Mouse (Mus musculus) thymus, adult 18-20 months (tissue): ENCODE measurements around the gene Mesd.

Source experiments
- DNase-seq, 2 experiments: peaks; one replicate each; pipeline ENCODE4 v3.0.0; 2022; ENCODE audit warnings: mixed read lengths in 2 of 2

Mesd gene

DNA sequence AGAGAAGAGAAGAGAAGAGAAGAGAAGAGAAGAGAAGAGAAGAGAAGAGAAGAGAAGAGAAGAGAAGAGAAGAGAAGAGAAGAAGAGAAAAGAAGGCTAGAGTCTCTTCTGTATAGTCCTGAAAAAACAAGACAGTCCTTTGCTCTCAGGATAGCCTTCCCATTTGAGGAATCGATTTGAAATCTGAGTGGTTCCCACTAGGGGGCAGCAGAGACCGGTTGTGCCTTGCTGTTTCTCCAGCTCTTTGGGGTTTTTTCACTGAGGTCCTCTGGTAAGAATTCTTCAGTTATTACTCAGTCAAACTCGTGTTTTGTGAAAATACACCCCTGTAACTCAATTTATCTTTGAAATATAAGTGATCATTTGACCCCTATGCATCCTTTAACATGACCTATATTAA, 30.3 kb downstream of the Mesd start:
- peak; percentile 28 to 35 for DNase-seq

GRCm38 (mm10) chr7:83920241-83920640, 36.0 kb downstream of the Mesd start:
- no peak for DNase-seq

GRCm38 (mm10) chr7:83921637-83922036, 37.4 kb downstream of the Mesd start:
- no peak for DNase-seq

DNA sequence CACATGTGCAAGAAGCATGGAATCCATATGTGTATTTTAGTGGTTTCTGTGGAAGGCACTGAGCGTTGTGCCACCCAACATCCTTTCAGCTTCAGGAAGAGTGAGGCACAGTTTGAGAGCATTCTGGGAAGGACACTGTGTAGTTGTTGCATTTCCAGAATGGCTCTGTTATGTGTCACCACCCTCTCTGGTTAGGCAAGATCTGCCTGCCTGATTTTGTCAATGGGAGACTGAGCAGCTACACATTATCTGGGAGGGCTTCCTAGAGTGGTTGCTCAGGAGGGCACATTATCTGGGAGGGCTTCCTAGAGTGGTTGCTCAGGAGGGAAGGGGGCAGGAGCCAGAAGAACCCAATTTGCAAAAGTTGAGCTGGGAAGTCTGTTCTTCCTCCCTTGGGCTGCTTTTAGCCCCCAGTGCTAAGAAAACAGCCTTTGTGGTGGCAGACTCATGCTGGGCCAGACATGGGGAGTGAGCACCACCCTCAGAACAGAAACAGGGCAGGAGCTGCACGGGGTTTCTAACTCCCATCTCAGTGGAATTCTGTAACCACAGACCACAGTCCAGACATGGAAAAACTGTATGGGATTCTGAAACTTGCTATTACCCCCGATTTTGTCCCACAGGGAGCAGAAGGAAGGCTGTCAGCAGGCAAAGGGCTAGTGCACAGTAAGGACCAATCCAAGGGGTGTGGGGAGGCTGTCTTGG, 54.9 kb downstream of the Mesd start:
- no peak for DNase-seq

- no peak for DNase-seq
Observed at GRCm38 (mm10) chr7:83940136-83940535, 55.9 kb downstream of the Mesd start.

- DNase-seq, result no peak
Observed at GRCm38 (mm10) chr7:83941701-83942101, 57.4 kb downstream of the Mesd start.

DNA sequence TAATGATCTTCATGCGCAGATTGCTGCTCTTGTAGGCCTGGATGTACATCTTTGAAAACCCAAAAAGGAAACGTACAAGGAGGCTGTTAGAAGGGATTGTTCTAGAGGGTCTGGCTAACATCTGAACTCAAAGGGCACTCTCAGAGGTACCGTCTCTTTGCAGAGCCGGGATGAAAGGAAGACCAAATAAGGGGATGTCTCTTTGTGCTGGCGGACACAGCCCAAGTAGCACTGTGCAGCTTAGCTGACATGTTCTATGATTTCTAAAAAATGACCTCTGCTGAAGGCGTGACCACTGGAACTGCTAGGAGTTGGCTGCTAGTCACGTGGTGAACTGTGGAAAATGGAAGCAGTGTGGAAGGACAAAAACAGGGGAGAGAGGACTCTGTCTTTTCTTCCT, 64.5 kb downstream of the Mesd start:
- DNase-seq, result no peak

DNA sequence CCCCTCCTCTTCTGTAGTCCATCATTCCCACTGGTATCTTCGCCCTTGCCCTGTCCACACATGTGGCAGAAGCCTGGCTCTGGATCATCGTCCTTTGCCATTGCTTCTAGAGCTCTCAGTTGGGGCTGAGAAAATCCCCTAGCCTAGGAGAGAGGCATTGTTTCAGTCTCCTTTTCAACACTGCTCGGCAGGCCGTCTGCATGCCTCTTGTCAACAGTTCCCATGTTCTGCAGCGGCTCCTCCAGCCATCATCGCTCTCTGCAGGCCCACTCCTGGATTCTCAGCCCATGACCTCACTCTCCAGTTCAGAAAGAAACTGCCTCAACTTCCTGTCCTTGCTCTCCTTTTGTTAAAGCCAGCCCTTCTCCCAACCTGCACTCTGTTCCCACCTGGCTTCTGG, 65.4 kb downstream of the Mesd start:
- no peak for DNase-seq
